14 mouse cellular contexts compared by ENCODE assay signal in genomic region chr3:52396951-52397615, GRCm38 (mm10).
A peak's percentile ranks its signal among the peaks of the same experiment; 100 is the strongest.
DNase-seq lines count a peak whose midpoint lies in the region; ATAC-seq and TF ChIP-seq lines count a peak whose summit lies in the region.
"Had no signal": no experiment of that assay in that cellular context is flagged by ENCODE, and none has a peak within 500 bp of the region (broad histone marks: within the 10 kb centered on the region; RNA-seq: fewer than 3 reads in every experiment).

No protein-coding gene starts in this region.

- no peak overlapping the region for H3K4me2 ChIP-seq in heart, postnatal 0 days (ENCODE audit: low read depth, low read length)
- H3K4me2 ChIP-seq: midbrain, embryonic 12.5 days had no signal

- H3K9me3 ChIP-seq in heart, postnatal 0 days (replicated peaks; ENCODE audit: control insufficient read depth, low read length) = no peaks in the 10 kb centered on the region
- H3K9me3 ChIP-seq: embryonic facial prominence, embryonic 10.5 days; limb, embryonic 10.5 days; midbrain, embryonic 12.5 days had no signal

- DNase-seq in heart, postnatal 0 days (ENCODE audit: low spot score) = no peak
- DNase-seq in heart, postnatal 4 days = no peak
- peak; percentile 92 for DNase-seq in brain, adult 2 months (ENCODE audit: low read depth, low spot score)
- DNase-seq in cerebellum, postnatal 36 days = peak; percentile 69 to 71
- peak; percentile 67 to 81 for DNase-seq in thymus, postnatal 10 days (ENCODE audit: low spot score in 2 of 2)
- no peak for DNase-seq in urinary bladder, adult 2 months (ENCODE audit: low spot score)
- DNase-seq in lung, postnatal 36 days = no peak
- DNase-seq in frontal cortex, postnatal 36 days (ENCODE audit: low spot score in 2 of 2) = no peak
- DNase-seq: heart, adult 11 months; heart, postnatal 10 days had no signal

- no peak for TF ChIP-seq EP300 in heart, postnatal 0 days (IDR thresholded peaks at IDR 0.05; ENCODE audit: low read depth)

- no peak overlapping the region for H3K9ac ChIP-seq in heart, postnatal 0 days (replicated peaks; ENCODE audit: low read depth, low read length)
- H3K9ac ChIP-seq: midbrain, embryonic 12.5 days had no signal

- no peak for TF ChIP-seq CTCF in heart, postnatal 0 days (IDR thresholded peaks at IDR 0.05; ENCODE audit: low read depth)

- WGBS in heart, postnatal 0 days = 78% methylated on average over 10 of the region's 10 CpGs

- H3K27ac ChIP-seq in heart, postnatal 0 days (ENCODE audit: low read depth) = peak overlapping the region; percentile 22; the same call in 1 of the 2 replicates
- H3K27ac ChIP-seq: embryonic facial prominence, embryonic 10.5 days; layer of hippocampus, adult 2 months; limb, embryonic 10.5 days; midbrain, embryonic 12.5 days had no signal

- peaks cover 14% of the 10 kb centered on the region for H3K4me1 ChIP-seq in heart, postnatal 0 days (ENCODE audit: control insufficient read depth, insufficient read depth)

- no peak for ATAC-seq in heart, postnatal 0 days (ENCODE audit: insufficient read depth, low read depth)

- no peaks in the 10 kb centered on the region for H3K36me3 ChIP-seq in heart, postnatal 0 days (replicated peaks; ENCODE audit: control insufficient read depth, insufficient read depth, low read length)
- H3K36me3 ChIP-seq: embryonic facial prominence, embryonic 10.5 days; limb, embryonic 10.5 days; midbrain, embryonic 12.5 days had no signal

- H3K4me3 ChIP-seq in heart, postnatal 0 days (ENCODE audit: low read depth, low read length) = no peak overlapping the region
- H3K4me3 ChIP-seq: embryonic facial prominence, embryonic 10.5 days; layer of hippocampus, adult 2 months; limb, embryonic 10.5 days; midbrain, embryonic 12.5 days had no signal

- H3K27me3 ChIP-seq in heart, postnatal 0 days (ENCODE audit: control insufficient read depth, insufficient read depth, low read length) = no peaks in the 10 kb centered on the region

Comparison
In these comparisons a context has a peak if more than half of its experiments do, and no peak if none do; other contexts are left out.
1. DNase-seq: peak in brain, adult 2 months (single experiment), cerebellum, postnatal 36 days (2 of 2) and thymus, postnatal 10 days (2 of 2); none in heart, postnatal 0 days (single experiment), heart, postnatal 4 days (single experiment), urinary bladder, adult 2 months (single experiment), lung, postnatal 36 days (single experiment) and frontal cortex, postnatal 36 days (0 of 2).